Mouse (Mus musculus) small intestine, adult 2 months (tissue): ENCODE data around the gene Rab27a. TPM values are rescaled to one million over a fixed set of nuclear protein-coding genes. Genes with fewer than 3 reads are reported as not detected.

Source experiments
- H3K27ac ChIP-seq: fragments of 200-500 bp; 2 replicates; pipeline ENCODE4 v1.5.1; 2012; ENCODE audit warnings: low read depth, low read length, control low read depth, inconsistent platforms; ENCODE audit not compliant: insufficient read depth
- H3K27me3 ChIP-seq: fragments of 200-500 bp; 2 replicates; pipeline ENCODE4 v1.6.1; 2012; ENCODE audit warnings: mild to moderate bottlenecking, moderate library complexity, low read length, inconsistent platforms; ENCODE audit not compliant: control insufficient read depth, insufficient read depth
- H3K36me3 ChIP-seq: fragments of 200-500 bp; 2 replicates; pipeline ENCODE4 v1.6.1; 2012; ENCODE audit warnings: mild to moderate bottlenecking, low read length, control low read depth, inconsistent platforms; ENCODE audit not compliant: control insufficient read depth, insufficient read depth
- H3K4me1 ChIP-seq: fragments of 200-500 bp; 2 replicates; pipeline ENCODE4 v1.6.1; 2012; ENCODE audit warnings: low read length, inconsistent platforms, mixed read lengths; ENCODE audit not compliant: control insufficient read depth, insufficient read depth, insufficient read length
- H3K4me3 ChIP-seq: fragments of 200-500 bp; 2 replicates; pipeline ENCODE4 v1.5.1; 2012; ENCODE audit warnings: low read depth, mild to moderate bottlenecking, control low read depth, inconsistent platforms, low read length, moderate library complexity
- CTCF ChIP-seq: fragments of 200-500 bp; IDR thresholded peaks from 2 replicates; pipeline ENCODE4 v1.5.1; 2012; ENCODE audit warnings: low read depth, mild to moderate bottlenecking, control low read depth, inconsistent platforms, low read length, moderate library complexity, mixed read lengths; ENCODE audit not compliant: insufficient replicate concordance, insufficient read length; ENCODE audit errors: extremely low read depth
- POLR2A ChIP-seq: fragments of 200-500 bp; IDR thresholded peaks from 2 replicates; pipeline ENCODE4 v1.6.1; 2012; ENCODE audit warnings: low read depth, mild to moderate bottlenecking, control low read depth, inconsistent platforms, low read length, moderate library complexity
- WGBS: fragments of 180-500 bp; shearing (Covaris S2); methylation state at CpG from one replicate; pipeline ENCODE4 v1.1.7; 2018; 5-methylcytosine and 5-hydroxymethylcytosine counted together
- polyA plus RNA-seq: library from polyadenylated mRNA; depleted of rRNA; stranded (reverse); fragments of >200 nt; gene quantifications from 2 replicates; pipeline ENCODE4 v1.2.3, GENCODE M21; 2012

Gene Rab27a
- polyA plus RNA-seq, 1 experiment = 6.5 TPM

GRCm38 (mm10) chr9:73025818-73026636 lies 18.6 kb upstream of the Rab27a start:
- no peaks in the 10 kb centered on the region for H3K27me3 ChIP-seq
- WGBS = 65% methylated on average over 17 of the region's 17 CpGs
- no peak overlapping the region for H3K4me3 ChIP-seq
- no peak overlapping the region for H3K27ac ChIP-seq
- peaks cover 21% of the 10 kb centered on the region for H3K36me3 ChIP-seq
- TF ChIP-seq CTCF (no peak), POLR2A (no peak)
- H3K4me1 ChIP-seq = no peaks in the 10 kb centered on the region

GRCm38 (mm10) chr9:73030443-73030842 lies 14.2 kb upstream of the Rab27a start:
- Histone ChIP-seq H3K27me3 (no peaks in the 10 kb centered on the region), H3K4me3 (no peak overlapping the region), H3K27ac (no peak overlapping the region), H3K4me1 (no peaks in the 10 kb centered on the region), H3K36me3 (peaks cover 18% of the 10 kb centered on the region)
- TF ChIP-seq CTCF (no peak), POLR2A (no peak)
- 86% methylated on average over 1 of the region's 1 CpGs for WGBS

GRCm38 (mm10) chr9:73031421-73031820 lies 13.2 kb upstream of the Rab27a start:
- Histone ChIP-seq H3K27me3 (no peaks in the 10 kb centered on the region), H3K4me3 (no peak overlapping the region), H3K27ac (no peak overlapping the region), H3K4me1 (no peaks in the 10 kb centered on the region), H3K36me3 (peaks cover 17% of the 10 kb centered on the region)
- WGBS = 76% methylated on average over 4 of the region's 4 CpGs
- TF ChIP-seq POLR2A (no peak), CTCF (no peak)

- Histone ChIP-seq H3K36me3 (peaks cover 17% of the 10 kb centered on the region), H3K4me3 (no peak overlapping the region), H3K27ac (no peak overlapping the region), H3K27me3 (no peaks in the 10 kb centered on the region), H3K4me1 (no peaks in the 10 kb centered on the region)
- WGBS = 92% methylated on average over 1 of the region's 1 CpGs
- TF ChIP-seq CTCF = peak; percentile 25; the same call in 1 of the 2 replicates
- no peak for TF ChIP-seq POLR2A
Observed at GRCm38 (mm10) chr9:73033406-73033805, 11.2 kb upstream of the Rab27a start.

- peak overlapping the region; percentile 22; the same call in 1 of the 2 replicates for H3K27ac ChIP-seq
- peaks cover 5% of the 10 kb centered on the region; the same call in 1 of the 2 replicates for H3K4me1 ChIP-seq
- TF ChIP-seq CTCF (no peak), POLR2A (peak; percentile 70)
- peaks cover under 1% of the 10 kb centered on the region; the same call in 1 of the 2 replicates for H3K36me3 ChIP-seq
- H3K27me3 ChIP-seq = no peaks in the 10 kb centered on the region
- under 1% methylated on average over 49 of the region's 49 CpGs for WGBS
- H3K4me3 ChIP-seq = peak overlapping the region; percentile 88
Observed at GRCm38 (mm10) chr9:73039222-73039945, 5.3 kb upstream of the Rab27a start.

- H3K27me3 ChIP-seq = no peaks in the 10 kb centered on the region
- H3K4me3 ChIP-seq = peak within 1 kb of the TSS; percentile 88
- no peak for TF ChIP-seq CTCF
- no peak for TF ChIP-seq POLR2A
- peak within 1 kb of the TSS; percentile 22; the same call in 1 of the 2 replicates for H3K27ac ChIP-seq
- WGBS = 21% methylated on average over 6 of the region's 6 CpGs
- peaks cover 5% of the 10 kb centered on the region; the same call in 1 of the 2 replicates for H3K4me1 ChIP-seq
- H3K36me3 ChIP-seq = no peaks in the 10 kb centered on the region
Observed at GRCm38 (mm10) chr9:73040080-73040479, 4.6 kb upstream of the Rab27a start, which contains the start of gene Pigb. TSS of gene Pigb (minus strand) at chr9:73040378.

GRCm38 (mm10) chr9:73045204-73045603 lies 550 bp downstream of the Rab27a start:
- Histone ChIP-seq H3K27ac (peak overlapping the region; percentile 69), H3K4me1 (peaks cover 3% of the 10 kb centered on the region; the same call in 1 of the 2 replicates), H3K4me3 (peak overlapping the region; percentile 92), H3K27me3 (no peaks in the 10 kb centered on the region), H3K36me3 (no peaks in the 10 kb centered on the region)
- WGBS = 23% methylated on average over 7 of the region's 7 CpGs
- TF ChIP-seq POLR2A (no peak), CTCF (no peak)
